Mouse (Mus musculus): ENCODE results near the gene Ptprc.

Gene Ptprc

DNA sequence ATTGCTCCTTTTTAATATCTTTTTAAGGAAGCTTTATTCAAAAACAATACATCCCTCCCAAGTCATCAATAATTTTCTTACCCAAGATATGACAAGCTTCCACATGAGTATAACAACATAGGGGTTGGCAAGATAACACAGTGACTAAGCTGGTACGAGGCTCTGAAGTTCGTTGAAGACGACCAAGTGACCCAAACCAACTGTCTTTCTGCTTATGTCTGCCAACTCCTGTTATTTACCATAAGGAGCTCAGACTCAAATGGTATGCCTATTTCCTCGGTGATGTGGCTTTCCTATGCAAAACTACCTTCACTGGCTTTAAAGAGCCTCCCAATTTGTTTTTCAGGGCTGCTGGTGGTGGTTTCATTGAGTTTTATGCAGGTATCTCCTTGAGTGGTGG lies at the start of gene Ptprc:
Ptprc (minus strand) TSS at position 215 of the 400 bp plus-strand sequence.
- no peak for DNase-seq (ENCODE audit: low spot score)

DNA sequence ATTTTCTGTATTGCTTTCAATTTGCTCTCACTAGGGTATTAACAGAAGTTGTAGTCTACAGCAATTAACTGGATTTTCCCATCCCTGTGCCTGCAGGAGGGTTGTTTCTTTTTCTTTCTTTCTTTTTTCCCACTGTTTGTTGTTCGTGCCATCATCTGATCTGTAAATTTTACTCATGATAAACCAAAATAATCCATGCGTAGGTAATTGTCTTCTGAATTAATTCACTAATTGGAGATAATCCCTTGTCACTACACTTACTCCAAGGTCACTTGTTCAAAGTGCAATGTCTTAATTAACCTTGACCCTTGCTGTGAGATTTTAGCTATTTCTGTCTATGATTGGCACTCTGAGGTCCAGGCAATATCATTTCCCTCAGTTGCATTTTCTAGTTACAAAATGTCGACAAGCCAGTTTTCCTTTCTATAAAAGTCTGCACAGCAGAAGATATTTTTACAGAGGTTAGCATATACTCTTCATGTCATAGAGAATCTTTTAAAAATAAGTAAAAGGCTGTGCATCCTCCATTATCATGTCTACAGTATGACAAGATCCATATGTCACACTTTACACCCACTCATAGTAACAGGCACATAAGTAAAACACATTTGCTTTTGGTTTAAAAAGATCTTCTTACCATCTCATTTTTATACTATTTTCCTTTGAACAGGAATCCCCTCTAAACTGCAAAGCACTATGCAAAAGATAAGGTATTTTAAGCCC lies 39.4 kb upstream of the Ptprc start:
- no peak for DNase-seq (ENCODE audit: low spot score)

DNA sequence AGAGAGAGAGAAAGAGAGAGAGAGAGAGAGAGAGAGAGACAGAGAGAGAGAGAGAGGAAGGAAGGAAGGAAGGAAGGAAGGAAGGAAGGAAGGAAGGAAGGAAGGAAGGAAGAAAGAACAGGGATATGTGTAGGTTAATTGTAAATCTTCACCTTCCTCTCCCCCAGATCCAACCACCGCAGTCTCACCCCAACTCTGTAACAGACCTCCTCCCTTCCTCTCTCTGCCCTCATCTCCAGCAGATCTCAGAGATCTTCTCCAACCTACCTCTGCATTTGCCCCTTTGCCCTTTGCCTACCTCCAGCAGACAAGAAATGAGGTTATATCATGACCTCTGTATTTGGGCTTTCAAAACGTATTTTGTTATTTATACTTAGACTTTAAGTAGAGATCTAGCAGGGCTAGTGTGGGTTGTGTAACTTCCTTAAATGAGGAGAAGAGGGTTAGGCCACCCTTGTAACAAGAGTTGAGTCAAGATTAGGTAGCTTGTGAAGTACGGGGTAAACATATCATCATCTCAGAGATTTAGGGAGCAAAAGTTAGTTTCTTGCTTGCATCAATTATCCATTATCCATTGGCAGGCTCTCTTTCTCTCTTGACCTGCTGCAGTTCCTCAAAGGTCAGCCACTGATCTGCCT lies 35.0 kb upstream of the Ptprc start:
- no peak for DNase-seq (ENCODE audit: low spot score)

DNA sequence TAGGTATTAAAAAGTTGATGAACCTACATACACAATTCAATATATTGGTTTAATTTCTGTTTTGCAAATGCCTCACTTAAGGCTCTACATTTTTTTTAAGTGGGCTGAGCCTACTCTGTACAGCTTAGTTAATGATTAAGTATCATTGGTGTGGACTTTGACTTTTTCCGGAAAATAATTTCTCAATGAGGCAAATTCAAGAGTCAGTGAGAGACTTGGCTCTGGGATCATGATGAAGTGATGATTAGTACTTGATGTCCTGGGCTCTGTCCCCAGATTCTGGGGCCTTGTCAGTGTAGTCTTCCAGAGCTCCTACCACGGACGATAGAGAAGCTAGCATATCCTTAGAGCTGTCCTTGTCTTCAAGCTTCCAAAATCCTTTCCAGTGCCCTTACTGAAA lies 34.2 kb upstream of the Ptprc start:
- no peak for DNase-seq (ENCODE audit: low spot score)

DNA sequence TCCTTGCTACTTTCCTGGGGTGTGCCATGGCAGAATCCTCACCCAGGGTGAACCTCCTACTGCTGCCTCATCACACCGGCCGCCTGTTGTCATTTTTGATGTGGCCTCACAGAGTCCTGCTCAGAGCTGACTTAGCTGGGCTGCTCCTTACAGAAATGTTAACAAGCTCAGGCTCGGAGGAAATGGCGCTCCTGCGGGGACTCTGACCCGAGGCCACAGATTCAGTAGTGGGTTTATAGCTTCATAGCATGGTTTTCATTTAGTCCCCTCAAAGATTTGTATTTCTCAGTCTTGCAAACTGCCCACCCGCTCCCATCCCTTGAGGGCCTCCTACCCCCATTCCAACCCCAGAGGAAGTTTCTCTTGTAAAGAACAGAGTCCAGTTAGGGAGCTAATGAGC lies 30.5 kb upstream of the Ptprc start:
- DNase-seq (ENCODE audit: low spot score) = peak; percentile 12

DNA sequence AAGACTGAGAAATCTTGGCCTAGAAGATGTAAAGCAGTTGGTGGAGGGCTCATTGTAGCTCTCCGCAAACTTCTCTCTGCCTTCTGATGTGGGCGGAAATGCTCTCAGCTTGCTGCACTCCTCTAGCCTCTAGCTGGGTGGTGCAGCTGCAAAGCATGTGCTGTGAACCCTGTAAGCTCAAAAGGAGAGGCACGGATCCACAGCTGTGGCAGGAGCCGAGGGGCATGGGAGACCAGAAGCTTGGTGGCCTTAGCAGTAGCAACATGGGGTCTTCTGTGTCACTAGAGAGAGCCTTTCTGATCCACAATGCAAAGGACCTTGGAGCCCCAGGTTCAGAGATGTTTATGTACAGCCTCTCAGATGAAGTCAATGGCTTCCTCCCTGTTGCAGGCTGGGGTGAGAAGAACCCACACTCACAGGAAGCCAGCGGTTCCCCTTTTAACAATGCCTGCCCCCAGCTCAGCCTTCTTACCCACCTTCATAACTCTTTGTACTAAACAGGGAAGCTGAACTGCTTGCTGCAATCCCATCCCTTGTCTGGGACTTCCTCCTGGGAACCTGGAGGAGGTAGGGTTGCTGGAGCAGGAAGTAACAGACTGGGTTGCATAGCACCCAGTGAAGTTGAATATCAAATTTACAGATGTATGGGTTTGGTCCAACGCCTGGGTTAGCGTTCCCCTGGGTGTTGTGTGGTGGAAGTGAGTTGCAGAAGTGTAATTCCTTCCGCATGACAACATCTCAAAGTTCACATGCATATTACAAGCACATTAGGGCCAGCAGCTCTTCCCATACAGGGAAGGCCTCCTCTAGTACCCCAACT lies 16.4 kb upstream of the Ptprc start:
- DNase-seq (ENCODE audit: low spot score) = no peak

DNA sequence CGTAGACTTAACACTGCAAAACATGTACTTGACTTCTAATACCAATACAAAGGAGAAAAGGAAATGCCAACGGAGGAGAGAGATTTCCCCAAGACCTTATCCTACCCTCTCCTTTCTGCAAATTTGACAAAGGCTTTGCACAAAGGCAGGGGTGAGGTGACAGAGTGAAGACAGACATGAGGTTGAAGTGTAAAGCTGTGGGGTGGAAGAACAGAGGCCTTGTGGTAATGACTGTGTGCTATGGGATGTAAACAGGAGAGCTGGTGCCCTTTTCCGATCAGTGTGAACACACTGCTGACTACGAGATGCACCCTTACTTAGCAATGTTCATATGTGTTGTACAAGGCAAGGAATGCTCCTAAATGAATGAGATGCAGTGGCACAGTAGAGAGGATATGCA lies 12.6 kb upstream of the Ptprc start:
- no peak for DNase-seq (ENCODE audit: low spot score)

DNA sequence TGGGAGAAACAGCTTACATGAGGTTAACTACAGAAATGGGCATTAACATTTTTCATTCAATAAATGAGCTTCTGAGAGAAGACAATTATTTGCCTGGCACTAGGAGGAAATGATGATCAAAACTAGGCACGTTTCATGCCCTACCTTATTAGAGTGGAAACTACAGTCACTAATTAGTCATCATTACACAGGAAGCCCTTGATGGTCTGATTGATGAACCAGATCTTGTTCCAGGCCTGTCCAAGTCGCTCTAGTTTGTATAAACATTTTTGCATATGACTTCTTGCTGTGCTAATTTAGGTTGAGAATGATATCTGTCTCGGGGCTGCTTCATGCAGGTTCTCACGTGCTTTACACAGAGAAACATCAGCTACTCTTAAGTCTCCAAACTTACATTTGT lies 10.4 kb upstream of the Ptprc start:
- no peak for DNase-seq (ENCODE audit: low spot score)

DNA sequence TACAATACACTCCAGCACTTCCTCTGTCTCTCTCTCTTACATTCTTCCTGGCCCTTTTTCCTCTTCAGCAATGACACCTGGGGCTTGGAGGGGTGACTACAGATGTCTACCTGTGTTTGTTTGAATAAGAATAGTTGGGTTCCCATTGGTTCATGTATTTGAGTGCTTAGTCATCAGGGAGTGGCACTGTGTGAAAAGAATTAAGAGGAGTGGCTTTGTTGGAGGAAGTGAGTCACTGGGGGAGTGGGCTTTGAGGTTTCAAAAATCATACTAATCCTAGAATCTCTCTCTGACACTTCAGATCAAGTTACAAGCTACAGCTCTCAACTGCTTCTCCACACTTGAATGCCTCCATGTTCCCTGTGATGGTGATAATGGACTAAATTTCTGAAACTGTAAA lies 4.6 kb upstream of the Ptprc start:
- no peak for DNase-seq (ENCODE audit: low spot score)

DNA sequence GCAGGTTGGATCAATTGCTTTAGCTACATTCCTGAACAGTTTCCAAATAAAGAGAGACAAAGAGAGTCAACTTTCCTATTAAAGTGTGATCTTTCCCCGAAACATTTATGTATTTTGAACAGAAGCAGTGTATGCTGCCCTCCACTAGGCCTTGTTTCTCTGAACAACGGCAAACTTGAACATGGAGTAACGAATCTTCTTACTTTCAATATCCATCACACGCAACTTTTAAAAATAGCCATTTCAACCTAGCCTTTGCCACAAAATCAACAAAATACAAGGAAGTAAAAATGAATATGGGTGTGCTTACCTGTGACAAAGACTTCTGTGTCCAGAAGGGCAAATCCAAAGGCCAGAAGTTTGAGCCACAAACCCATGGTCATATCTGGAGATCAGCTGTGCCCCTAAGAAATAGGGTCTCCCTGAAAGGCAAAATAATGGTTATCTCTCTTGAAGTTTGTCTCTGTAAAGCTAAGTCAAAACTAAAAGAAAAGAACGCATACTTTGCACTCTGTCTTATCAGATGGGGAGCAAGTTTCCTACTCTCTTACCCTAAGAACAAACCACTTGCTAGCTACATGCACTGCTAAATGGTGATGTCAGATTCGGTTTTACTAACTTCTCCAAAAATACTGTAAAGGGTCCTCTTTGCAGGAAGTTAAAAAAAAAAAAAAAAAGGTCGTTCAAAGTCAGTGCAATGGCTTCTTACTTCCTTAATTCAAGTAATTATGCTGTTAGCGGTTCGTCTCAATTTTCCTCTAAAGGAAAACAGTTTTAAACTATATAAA lies 609 bp downstream of the Ptprc start:
- DNase-seq (ENCODE audit: low spot score) = no peak

DNA sequence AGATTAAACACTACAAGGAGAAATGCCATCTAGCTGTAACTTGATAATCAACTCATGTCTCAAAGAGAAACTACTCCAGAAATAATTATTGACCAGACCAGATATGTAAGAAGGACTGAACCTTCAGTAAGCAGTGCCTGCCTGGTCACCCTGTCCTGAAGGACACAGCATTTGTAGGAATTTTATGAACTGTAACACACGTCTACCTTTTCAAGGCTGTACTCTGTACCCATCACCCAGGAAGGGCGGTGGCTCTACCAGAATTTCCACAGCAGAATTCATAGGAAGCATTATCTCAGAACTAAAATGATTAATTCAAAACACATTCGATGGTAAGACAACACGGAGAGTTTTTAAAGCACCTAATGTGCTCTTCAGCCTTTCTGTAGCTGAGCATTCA lies 1.4 kb downstream of the Ptprc start:
- DNase-seq (ENCODE audit: low spot score) = no peak

DNA sequence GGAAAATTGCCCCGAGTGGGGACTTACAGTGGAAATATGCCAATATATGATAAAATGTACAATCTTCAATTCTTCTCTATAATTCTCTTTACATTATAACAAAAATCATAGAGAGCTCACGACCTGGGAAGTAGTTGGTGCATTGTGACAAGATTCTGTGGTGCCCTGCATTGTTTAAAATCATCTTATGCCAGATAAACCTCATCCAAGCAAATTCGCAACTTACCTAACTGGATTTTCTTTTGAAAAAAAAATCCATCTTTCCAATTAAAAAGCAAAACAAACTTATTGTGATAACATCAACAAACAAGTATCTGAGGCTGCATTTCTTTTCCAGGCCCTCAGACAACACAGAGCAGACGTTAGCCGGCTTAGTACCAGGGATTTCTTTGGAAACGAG lies 1.8 kb downstream of the Ptprc start:
- DNase-seq (ENCODE audit: low spot score) = no peak

DNA sequence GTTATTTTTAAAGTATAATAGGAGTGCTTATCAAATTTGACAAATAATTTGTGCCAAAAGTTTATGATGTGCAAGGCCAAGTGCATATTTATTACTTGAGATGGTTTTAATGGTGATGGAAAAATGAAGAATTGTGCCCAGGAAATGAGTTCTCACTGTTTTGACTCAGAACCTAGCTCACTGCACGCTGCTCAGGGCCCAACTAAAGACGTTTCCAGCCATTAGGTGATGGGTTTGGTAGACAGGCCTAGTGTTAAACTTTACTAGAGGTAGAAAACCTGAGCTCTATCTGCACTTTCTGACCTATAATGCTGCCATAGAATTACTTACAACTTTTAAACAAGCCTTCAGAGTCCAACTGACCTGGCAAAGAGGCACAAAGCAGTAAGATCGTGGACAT lies 3.0 kb downstream of the Ptprc start:
- no peak for DNase-seq (ENCODE audit: low spot score)

DNA sequence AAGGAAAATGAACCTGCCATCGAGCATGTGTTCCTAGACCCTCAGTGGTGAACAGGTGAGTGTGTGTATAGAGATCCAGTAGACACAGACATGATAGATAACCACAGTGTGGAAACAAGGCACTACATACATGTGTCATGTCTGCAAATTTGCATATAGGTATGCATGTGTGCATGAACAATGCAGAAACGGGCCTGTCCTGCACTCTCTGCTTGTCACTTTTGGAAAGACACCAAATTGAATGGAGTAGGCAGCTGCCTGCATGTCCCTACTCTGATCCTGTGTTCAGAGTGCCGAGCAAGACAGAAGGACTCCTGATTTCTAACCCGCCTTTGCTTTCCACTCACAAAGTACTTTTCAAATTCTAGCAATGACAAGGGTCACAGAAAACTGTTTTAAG lies 3.4 kb downstream of the Ptprc start:
- no peak for DNase-seq (ENCODE audit: low spot score)

DNA sequence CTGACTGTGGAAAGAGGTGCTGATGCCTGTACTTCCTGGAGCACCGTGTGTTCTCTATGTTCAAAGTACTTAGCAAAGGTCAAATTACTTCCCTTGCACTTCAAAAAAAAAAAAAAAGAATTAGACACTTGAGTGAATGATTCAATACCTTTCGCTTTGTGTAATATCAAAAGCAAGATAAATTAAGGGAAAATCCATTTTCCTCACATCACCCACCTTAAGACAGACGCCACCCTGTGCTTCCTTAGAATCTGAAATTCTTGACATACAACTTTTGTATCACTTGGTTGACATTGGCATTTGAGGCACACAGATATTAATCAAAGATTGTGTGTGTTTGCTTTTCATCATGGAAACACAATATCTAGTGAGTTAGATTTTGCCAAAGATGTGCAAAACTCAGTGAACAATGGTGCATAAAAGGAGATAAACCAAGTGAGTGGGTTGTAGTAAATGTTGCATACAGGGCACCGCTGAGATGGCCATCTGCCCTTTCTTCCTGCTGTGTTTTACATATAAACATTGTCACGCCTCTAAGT lies 9.2 kb downstream of the Ptprc start:
- no peak for DNase-seq (ENCODE audit: low spot score)

DNA sequence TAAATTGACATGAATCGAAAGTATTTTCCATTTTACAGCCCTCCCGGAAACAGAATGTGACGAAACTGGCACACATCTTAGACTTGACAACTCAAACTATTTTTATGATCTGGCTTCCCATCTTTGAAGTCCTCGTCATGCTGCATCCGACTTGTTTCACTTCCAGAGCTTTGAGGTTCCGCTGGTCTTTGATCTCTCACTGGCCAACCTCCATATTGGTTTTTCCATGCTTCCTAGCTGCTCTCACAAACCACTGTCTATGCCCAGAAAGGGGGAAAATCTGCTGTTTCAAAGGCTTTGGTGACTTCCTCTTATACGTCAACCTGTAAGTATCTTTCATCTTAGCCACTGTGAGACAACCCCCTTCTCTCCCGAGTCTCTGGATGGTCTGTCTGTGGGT lies 12.9 kb downstream of the Ptprc start:
- no peak for DNase-seq (ENCODE audit: low spot score)

DNA sequence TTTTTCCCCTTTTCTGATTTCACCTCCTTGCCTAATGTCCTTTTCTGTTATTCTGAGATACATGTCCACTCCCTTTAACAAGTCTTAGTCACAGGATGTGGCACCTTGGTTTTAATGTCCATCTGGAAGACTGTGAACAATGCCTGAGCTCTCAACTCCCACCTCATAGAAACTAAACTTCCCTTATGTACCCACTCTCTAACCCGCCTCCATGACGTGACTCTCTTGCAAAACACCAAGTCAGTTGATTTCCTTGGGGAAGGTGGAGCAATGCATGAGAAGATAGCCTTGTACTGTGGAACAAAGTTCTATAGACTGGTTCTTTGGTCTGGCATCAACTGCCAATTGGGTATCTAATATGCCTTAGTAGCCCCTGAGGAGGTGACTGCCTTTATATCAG lies 16.6 kb downstream of the Ptprc start:
- no peak for DNase-seq (ENCODE audit: low spot score)

DNA sequence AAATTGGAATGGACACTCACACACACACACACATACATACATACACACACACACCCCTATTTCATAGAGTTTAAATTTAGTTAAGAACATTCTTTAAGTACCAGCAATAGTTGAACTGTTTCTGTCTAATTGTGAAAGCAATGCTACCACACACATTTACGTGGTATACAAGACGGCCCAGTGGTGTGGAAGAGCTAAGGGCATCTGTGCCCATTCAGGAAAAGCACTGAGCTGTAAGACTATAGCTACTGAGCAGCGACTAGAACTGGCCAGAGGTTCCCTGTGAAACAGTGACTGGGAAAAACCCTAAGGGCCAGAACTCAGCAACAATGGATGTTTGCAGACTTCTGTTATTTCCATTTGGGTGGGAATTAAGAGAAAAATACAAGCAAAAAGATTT lies 17.3 kb downstream of the Ptprc start:
- DNase-seq (ENCODE audit: low spot score) = peak; percentile 29

DNA sequence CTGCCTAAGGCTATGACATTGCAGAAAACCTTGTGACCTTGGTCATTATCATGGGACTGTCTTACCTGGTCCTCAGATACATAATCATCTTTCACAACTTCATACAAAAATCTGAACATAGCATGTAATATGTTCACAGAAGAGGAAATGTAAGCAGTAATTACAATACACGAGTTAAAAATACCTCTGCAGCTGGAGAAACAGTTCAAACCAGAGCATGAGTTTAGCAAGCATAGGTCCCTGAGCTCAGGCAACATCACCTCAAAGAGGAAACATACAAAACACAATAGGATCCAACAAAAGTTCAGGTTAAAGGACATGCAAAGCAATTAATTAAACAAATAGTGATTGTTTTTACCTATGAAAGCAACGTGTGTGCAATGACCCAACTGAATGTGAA lies 17.8 kb downstream of the Ptprc start:
- no peak for DNase-seq (ENCODE audit: low spot score)

DNA sequence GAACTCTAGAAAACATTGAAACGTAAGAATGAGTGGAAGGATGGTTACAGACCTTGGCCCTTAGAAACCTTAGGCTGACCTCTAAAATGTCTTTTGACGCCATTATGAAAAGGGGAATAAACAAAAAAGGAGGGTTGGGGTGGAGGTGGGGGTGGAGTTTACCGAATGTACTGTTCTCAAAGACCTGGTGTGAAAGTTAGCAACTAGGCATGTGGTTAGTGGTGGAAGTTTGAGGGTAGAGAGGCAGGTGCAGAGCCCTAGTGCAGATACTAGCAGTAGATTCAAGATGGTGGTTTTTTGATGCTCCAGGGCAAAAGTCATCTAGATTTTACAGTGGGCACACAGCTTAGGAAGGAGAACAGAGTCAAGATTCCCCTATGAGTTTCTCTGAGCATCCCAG lies 18.5 kb downstream of the Ptprc start:
- no peak for DNase-seq (ENCODE audit: low spot score)

DNA sequence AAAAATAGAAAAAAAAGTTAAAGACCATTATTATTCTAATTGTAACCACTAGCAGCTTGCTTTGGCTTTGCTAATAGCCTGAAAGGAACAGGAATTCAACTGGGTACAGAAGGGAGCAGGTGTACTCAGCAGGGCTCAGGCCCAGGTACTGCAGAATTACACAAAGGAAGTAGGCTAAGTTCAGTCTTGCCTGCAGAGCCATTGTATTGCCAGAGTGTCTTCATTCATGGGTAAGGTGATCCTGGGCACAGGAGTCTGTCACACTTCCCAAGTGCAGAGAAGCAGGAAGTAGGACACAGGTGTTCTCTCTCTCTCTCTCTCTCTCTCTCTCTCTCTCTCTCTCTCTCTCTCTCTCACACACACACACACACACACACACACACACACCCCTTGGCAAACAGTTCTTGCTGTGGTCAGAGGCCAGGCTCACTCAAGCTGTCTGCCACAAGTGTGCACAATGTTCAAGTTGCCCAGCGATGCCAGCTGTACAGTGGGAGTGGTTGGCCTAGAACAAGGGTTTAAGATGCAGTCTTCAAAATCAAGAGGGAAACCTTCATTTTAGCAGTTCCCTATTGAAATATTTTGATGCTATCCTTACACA lies 21.2 kb downstream of the Ptprc start:
- DNase-seq (ENCODE audit: low spot score) = no peak

DNA sequence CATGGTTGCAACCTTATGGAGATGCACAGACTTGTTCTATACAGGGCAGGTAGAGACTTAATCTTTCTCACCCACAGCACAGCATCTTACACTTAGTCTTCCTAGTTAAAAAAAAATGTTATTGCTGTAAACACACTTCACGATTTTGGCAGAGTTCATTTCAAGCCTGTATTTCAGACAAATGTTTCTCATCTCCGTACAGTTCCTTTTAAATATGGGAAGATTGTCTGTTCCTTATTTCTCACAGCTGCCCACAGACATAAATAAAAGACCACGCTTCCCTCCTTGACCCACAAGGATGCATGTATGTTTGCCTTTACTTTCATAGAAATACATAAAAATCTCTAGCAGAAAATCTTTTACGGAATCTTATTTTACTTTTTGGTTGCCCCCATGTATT lies 22.4 kb downstream of the Ptprc start:
- no peak for DNase-seq (ENCODE audit: low spot score)

Measured in embryo, embryonic 10.5 days (tissue).